Mouse (Mus musculus) kidney, adult 18-20 months (tissue): ENCODE data around the gene Fbxl13.

Experiments used
- DNase-seq: peaks from one replicate; pipeline ENCODE4 v3.0.0; 2021

Gene Fbxl13

GRCm38 (mm10) chr5:21572764-21573416 is 72.5 kb downstream of the Fbxl13 start:
- no peak for DNase-seq

GRCm38 (mm10) chr5:21567784-21568183 is 77.7 kb downstream of the Fbxl13 start:
- no peak for DNase-seq

DNA sequence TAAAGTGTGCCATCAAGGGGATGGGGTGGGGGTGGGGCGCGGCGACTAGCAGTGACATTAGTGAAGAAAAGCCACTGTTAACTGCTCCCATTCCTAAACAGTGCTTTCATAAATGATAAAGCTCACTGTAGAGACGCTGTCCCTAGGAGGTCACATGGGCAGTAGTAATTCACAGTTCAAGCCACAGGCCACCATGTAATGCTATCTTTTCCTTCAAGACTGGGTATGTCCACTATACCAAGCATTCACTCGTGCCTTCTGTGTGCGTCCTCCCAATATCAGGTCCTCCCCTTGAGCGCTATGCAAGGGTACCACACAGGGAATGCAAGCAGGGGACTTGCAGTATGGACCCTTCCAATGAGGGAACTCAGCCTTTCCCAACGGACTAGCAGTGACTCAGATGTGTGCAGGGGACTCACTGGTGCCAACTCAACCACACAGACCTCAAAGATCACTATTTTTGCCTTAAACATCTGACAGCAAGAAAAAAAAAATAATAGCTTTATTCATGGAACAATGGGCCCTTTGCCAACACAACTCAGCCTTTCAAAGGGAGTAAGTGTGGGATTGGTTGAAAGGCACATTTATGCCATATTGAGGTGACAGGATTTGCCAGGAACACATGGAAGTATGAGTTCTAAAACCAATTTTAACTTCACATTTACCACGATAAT is 79.9 kb downstream of the Fbxl13 start:
- no peak for DNase-seq

DNA sequence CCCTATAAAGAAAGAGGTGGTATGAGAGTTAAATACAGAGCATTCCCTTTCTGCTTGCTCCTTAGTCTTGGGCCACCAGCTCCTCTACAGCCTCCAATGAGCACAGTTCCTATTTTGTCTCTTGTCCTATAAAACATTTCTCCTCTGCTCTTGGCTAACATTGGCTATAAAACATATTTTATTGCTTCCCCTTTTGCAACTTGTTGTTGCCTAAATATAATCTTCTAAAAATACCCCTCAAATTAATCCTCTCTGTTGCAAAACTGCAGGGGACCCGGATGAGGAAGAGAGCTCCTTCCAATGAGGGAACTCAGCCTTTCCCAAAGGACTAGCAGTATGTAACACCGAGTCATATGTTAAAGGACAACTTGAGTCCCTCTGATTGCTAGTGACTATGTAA is 81.5 kb downstream of the Fbxl13 start:
- no peak for DNase-seq

- no peak for DNase-seq
These were observed 88.9 kb downstream of the Fbxl13 start for GRCm38 (mm10) chr5:21556502-21556901.

DNA sequence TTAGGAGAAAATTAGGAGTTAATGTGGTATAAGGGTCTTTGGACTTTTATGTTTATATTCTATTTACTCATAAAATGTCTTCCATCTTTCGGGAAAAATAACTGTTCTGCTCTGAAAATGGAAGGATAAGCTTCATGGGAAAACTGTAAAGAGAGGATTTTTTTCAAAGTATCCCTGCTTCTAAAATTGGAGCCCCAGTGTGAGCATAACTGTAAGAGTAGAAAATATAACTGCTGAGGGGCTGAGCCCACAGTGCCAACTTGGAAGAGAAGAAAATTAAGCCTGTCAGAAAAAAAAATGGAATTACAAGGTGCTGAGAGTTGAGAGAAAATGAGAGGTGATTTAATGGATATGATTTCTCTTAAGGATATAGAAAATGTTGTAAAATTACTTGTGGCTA is 90.7 kb downstream of the Fbxl13 start:
- DNase-seq, result no peak

DNA sequence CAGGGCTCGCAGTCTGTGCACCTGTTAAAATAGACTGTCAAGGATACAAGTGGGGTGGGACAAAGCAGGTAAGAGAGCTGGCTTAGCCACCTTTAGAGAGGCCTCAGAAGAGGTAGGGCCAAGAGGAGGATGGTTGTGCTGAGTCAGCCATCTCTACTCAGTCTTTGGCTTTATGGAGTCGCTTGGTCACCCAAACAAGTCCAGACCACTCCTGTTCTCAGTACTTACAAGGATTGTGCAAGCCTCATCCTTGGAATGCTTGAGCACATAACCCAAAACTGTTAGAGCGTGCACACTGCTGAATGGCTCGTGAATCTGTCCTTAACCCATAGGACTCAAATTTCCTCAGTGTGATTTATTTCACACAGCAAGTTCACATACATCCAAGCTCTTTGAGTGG is 91.7 kb downstream of the Fbxl13 start:
- DNase-seq, result no peak

DNA sequence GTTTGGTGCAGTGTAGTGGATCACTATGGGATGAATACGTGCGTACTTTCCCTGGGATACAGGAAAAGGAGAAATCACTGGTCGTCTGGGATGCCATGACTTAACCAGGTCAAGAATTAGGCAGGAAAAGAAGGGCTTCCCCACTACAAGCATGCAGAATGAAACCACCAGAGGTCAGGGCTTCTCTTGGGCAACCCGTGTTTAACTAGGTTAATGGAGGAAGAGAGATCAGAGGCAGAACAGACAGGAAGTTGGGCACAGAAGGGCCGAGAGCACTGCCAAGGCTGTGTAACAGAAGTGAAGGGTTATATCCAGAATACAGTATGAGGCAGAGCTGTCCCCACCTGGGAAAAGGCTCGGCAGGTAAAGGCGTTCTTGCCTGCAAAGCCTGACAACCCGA is 98.4 kb downstream of the Fbxl13 start:
- DNase-seq, result no peak

DNA sequence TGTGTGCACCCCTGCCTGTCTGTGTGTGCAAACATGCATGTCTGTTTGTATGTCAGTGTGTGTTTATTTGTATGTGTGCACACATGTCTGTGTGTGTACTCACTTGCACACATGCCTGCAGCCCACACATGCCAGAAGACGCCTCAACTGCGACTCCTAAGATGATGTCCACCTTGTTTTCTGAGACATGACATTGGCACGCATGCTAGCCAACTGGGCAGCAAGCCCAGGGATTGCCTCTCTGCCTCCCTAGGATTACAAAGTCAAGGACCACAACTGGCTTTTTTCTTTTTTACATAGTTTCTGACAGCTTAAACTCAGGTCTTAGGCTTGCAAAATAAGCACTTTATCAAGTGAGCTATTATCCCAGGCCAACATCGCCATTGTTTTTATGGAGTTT is 99.6 kb downstream of the Fbxl13 start:
- no peak for DNase-seq

- DNase-seq, result no peak
These were observed 100.2 kb downstream of the Fbxl13 start for GRCm38 (mm10) chr5:21545227-21545626.

GRCm38 (mm10) chr5:21544821-21545220 is 100.6 kb downstream of the Fbxl13 start:
- no peak for DNase-seq

DNA sequence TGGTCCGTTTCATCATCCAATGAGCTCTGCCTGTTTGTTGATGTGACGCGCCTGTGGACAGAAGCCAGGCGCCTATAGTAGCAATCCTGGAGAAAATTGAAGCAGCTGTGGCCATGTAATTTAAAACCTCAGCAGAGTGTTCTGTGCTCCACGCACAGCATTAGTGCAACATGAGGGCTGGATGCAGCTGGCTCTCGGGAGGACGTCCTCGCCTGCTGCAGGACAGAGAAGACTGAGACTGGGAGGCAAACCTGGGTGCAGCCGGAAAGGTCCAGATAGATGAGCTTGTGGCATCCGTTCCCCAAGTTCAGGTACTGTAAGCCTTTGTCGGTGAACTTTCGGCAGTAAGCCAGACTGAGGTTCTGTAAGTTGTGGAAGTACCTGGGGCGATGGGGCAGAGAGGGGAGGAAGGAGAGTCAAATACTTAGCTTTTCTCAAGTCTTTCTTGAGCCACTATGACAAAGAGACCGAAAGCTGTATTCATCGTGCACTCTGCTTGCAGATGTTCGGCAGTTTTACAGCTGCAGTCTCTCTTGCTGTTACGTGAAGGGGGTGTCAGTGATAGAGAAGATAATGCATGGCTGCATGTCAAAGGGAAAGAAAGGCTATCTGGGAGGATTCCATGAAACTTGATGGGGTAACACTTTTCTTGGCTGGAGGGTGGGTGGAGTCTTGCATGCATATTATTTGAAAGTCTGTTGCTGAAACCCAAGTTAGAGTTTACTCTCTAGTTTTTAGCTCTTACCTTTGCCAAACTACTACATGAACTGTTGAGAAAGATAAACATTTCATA is 101.8 kb downstream of the Fbxl13 start, which contains the start of gene Lrrc17:
Lrrc17 (plus strand) TSS at position 151 of the 793 bp plus-strand sequence.
- DNase-seq, result no peak

- DNase-seq, result no peak
These were observed 103.2 kb downstream of the Fbxl13 start for GRCm38 (mm10) chr5:21542226-21542625.

GRCm38 (mm10) chr5:21532921-21533320 is 112.5 kb downstream of the Fbxl13 start:
- no peak for DNase-seq

- DNase-seq, result no peak
These were observed 113.3 kb downstream of the Fbxl13 start for GRCm38 (mm10) chr5:21532126-21532525.

GRCm38 (mm10) chr5:21529110-21529720 is 116.2 kb downstream of the Fbxl13 start:
- DNase-seq, result no peak

DNA sequence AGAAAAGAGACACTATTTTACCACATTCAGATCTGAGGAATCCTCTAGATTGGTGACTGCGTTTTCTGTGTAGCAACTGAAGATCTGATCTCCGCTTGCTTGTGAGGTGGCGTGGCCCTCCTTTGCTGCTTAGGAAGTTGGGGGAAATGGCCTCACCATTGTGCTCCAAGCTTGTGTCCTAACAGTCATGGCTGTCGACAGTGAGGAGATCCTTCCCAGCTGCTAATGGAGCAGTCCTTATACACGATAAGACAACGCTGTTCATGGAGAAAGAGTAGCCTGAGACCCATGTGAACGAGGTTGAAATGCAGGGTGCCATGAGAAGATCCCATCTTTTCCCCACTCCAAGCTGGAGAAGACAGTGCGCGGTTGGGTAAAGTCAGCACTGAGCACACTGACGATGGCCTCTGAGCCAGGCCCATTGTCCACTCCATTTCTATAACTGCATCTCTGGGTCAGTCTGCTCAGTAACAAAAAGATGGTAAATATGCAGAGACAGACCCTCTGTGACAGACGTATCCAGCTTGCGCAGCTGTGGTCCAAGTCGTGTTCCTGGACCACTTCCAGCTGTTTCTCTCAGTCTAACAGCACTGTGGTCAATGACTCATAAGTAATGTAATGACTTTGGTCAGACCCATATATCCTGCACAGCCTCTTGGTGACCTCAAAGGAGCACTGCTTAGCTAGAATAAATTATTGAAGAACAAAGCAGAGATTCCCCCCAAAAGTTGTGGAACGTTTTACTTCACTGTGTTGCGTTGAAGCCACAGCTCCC is 117.2 kb downstream of the Fbxl13 start:
- no peak for DNase-seq

- no peak for DNase-seq
These were observed 117.9 kb downstream of the Fbxl13 start for GRCm38 (mm10) chr5:21527488-21527911.

DNA sequence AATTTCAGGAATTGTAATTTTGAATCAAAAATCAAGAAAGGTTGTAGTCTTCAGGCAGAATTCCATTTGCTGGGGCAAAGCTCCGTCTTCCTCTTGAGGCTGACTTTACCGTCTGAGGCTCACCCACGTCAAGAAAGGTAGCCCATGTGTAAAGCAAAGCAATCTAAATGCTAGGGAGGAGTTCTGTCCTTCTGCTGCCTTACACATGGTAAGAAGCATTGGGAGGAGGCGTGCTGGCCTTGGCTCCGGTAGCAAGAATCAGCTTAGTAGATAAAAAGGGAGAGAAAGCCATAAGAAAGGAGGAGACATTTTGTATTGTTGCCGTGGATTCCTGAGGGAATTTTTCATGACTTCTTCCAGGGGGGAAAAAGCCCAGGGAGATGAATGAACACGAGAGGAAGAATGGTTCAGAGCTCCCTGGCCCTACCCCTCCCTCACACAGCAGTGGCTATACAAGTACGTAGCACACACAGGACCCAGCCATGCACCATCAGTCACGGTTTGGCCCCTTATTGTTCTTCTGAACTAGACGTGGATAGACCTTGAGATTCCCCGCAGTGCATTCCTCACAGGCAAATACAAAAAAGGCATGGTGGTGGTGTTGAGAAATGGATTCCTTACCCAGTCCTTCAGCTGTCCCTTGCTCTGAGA is 118.5 kb downstream of the Fbxl13 start:
- DNase-seq, result no peak

- DNase-seq, result no peak
These were observed 126.3 kb downstream of the Fbxl13 start for GRCm38 (mm10) chr5:21519166-21519565.

DNA sequence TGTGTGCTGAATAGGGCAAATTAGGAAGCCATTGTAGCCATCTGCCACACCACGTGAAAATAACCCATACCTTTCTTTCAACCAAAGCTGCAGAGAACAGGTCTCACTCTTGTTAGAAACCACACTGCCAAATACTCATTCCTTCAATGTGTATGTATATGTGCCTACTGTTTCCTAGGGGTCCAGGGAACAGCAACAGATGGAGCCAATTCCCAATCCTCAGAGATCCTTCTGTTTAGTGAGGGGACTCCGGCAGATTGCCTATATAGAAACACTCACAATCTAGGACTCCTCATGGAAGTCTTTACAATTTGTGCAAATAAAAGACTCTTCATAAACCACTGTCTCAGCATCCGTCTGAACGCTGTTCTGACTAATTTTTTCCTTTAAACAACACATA is 127.2 kb downstream of the Fbxl13 start:
- DNase-seq, result no peak

DNA sequence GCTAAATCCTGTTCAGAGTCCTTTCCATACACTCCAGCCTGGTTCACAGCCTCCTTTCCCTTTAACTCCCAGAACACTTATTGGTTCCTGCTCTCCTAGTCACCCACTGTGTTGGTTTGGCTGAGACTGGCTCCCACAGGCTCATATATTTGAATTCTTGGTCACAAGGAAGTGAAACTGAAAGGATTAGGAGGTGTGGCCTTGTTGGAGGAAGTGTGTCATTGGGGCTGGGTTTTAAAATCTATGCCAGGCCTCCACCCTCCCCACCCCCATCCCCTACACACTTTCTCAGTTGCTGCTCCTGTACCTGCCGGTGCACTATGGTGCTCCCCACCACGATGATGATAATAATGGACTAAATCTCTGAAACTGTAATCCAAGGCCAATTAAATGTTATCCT is 127.9 kb downstream of the Fbxl13 start:
- no peak for DNase-seq
